Mouse (Mus musculus) liver, postnatal 0 days (tissue): ENCODE measurements around the gene Arhgap35.

Source experiments
- CTCF ChIP-seq: sonication (generic); IDR thresholded peaks from 2 replicates; pipeline ENCODE4 v1.5.1; 2016; ENCODE audit warnings: antibody characterized with exemption, low read depth
- EP300 ChIP-seq: IDR thresholded peaks from 2 replicates; pipeline ENCODE4 v1.6.1; 2016; ENCODE audit warnings: antibody characterized with exemption, low read depth, mild to moderate bottlenecking

GRCm38 (mm10) chr7:16517198-16517597 lies 97.6 kb downstream of the Arhgap35 start:
- TF ChIP-seq CTCF (no peak), EP300 (no peak)
